Mouse (Mus musculus) bone marrow macrophage, adult 2 months (primary cell): ENCODE data around the gene Gm20431.

Source experiments
- CTCF ChIP-seq: IDR thresholded peaks from 2 replicates; pipeline ENCODE4 v1.5.1; 2012; ENCODE audit warnings: low read depth, mild to moderate bottlenecking, low read length, moderate library complexity
- POLR2A ChIP-seq: IDR thresholded peaks from 2 replicates; pipeline ENCODE4 v1.6.1; 2012; ENCODE audit warnings: mild to moderate bottlenecking, low read depth, low read length, borderline replicate concordance

GRCm38 (mm10) chr2:167574814-167575213 lies 86.5 kb downstream of the Gm20431 start:
- TF ChIP-seq CTCF (no peak), POLR2A (no peak)
